Mouse (Mus musculus) lung, adult 2 months (tissue): Measurements from ENCODE around the gene Hormad1.

ENCODE experiments used
- CTCF ChIP-seq: fragments of 200-500 bp; IDR thresholded peaks from 2 replicates; pipeline ENCODE4 v1.5.1; 2011; ENCODE audit warnings: mild to moderate bottlenecking, low read length, control low read depth; ENCODE audit not compliant: insufficient read depth
- POLR2A ChIP-seq: fragments of 200-500 bp; IDR thresholded peaks from 2 replicates; pipeline ENCODE4 v1.6.1; 2011; ENCODE audit warnings: low read depth, mild to moderate bottlenecking, control low read depth, low read length, borderline replicate concordance; ENCODE audit errors: extremely low read depth

GRCm38 (mm10) chr3:95561826-95562225, 2.3 kb downstream of the Hormad1 start:
- TF ChIP-seq CTCF (no peak), POLR2A (no peak)
